Mouse (Mus musculus) 3134 (cell line): ENCODE measurements around the gene Cox5b.

Experiments
- DNase-seq: peaks from one replicate; pipeline ENCODE4 v3.0.0-alpha.2; 2011; ENCODE audit warnings: low spot score; ENCODE audit not compliant: insufficient read length; ENCODE audit errors: extremely low read depth

Cox5b gene

DNA sequence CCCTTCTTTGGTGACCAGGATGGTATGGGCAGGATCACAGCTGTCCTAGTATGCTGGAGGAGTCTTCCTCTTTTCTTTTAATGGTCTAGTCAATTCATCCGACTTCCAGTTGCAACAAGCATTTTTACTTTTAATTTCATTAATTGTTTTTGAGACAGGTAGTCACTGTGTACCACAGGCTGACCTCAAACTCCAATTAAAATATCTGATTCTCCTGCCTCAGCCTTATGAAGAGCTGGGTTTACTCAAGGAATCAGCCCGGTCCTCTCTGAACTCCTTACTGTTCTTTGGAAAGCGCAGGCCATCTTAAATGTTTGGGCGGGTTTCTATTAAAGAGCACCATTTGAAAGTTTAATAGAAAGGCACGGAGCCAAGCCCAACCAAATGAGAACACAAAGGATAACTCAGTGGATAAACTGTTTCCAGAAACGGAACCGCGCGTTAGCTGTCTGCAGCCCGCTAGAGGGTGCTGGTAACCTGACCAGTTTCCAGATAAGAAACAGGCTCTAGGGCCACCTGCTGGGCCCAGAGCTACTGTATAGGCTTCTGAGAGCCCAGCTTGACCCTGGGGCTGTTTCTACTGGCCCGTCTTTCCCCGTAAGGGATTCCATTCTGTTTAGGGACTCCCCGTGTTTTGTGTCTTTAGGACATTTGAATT, 7.3 kb upstream of the Cox5b start:
- no peak for DNase-seq

DNA sequence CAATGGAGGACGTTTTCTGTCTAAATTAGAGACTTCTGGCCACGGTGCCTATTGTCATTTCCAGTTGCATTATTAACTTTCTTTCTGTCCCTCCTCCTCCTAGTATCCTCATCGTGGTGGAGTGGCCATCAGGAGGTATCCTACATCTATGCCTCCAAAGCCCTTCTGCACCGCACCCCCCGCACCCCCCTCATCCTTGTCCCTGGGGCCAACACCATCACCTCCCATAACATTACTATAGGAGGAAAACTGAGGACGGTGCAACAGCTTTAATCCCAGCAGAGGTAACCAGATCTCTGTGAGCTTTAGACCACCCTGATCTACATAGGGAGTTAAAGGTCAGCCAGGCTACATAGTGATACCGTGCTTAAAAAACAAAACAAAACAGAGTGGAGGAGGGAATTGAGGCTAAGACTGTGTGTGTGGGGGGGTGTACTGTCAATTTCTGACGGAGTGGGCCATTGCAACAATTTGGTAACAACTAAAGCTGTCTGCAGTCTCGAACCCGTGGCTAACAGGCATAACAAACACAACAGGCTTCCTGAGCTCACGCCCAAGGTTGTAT, 496 bp upstream of the Cox5b start:
- DNase-seq, result no peak

DNA sequence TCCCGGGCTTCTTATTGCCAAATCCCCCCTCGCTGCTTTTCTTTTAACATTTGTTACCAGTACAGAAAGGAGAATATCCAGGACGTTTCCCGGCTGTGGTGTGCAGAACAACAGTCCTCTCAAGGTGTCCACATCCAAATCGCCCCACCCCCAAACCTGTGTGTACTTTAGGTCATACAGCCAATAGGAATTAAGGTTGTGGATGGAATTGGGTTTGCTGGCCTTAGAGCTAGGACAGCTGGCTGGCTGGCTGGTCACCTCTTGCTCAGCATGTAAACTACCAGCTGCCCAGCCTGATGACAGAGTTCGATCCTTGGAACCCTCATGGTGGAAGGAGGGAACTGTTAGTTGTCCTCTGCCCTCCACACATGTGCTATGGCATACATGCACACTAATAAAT, 3.6 kb downstream of the Cox5b start:
- DNase-seq, result no peak

DNA sequence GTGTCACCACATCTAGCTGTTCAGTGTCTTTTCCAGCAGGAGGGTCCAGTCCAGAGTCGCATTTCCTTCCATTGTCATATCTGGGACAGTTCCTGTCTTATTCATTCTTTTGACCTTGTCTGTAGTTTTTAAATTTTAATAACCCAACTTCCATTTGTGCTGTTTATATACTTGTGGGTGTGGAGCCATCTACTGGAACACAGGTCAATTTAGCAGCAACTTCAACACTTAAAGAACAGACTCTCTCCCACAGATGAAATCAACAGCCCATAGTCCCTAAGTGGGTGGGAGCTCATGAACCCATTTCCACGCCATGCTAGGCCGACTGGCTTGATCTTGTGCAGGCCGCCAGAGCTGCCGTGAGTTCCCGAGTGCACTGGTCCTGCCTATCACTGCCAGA, 5.2 kb downstream of the Cox5b start:
- no peak for DNase-seq

DNA sequence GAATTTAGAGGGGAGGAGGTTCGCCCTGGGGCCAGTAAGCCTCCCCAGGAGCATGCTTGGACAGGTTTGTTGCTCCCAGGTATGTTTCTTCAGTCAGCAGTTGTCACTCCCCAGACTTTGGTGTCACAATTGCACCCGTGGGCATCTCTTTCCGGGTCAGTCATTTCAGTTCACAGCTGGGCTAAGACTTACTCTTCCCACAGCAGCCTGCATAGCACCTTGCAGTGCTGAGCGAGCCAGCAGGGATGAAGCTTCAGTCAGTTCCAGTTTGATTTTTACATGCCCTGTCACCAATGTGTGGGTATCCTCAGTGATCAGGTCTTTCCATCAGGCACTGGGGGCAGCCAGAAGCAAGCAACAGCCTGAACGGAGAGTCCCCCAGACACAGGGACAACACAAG, 5.8 kb downstream of the Cox5b start:
- no peak for DNase-seq

DNA sequence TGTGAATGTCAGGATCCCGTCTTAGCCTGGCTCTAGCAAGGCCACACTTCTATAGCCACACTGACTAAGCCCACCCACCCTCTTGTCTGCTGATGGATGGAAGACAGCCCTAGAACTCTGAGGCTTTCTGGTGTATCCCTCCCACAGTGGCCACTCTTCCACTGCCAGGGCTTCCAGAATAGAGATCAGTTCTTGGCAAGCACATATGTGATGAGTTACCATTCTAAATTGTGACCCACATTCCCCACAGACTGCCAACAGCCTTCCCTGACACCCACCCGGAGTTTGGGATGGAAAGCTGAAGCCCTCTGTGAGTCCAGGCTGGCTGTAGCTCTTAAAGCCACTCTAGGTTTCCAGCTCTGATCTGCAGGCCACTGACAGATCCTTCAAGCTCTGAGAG, 15.9 kb downstream of the Cox5b start:
- no peak for DNase-seq

DNA sequence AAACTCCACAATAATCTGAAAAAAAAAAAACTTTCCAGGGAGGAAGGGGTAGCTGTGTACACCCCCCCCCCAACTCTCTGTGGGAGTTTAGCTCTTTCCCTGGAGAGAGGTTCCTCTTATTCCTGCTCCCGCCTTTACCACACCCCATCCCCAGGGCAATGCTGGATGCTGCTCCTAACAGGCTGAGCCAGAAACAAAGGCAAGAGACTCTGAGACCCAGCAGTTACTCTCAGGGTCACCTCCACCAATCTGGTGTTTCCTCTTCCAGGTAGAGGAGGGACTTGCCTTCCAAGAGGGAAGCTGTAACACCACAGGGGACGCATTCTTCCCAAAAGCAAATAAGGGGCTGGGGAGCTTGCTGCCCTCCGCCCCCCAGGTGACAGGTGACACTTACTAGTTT, 16.5 kb downstream of the Cox5b start:
- no peak for DNase-seq

DNA sequence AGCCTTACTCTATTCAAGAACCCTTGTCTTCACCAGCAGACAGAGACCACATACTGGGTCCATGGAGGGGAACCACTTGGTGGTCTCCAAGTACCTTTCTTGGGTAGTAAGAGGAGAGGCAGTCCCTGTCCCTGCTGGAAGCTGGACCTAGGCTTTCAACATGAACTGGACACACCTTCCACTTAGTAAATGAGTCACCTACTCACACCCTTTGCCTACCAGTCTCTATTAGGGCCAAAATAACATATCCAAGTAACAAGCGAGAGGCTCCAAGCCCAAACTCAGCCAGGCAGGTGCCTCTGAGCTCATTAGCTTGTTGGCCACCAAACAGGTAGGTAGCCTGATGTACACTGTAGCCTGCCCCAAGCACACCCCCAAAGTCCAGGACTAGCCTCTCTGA, 17.4 kb downstream of the Cox5b start:
- no peak for DNase-seq

DNA sequence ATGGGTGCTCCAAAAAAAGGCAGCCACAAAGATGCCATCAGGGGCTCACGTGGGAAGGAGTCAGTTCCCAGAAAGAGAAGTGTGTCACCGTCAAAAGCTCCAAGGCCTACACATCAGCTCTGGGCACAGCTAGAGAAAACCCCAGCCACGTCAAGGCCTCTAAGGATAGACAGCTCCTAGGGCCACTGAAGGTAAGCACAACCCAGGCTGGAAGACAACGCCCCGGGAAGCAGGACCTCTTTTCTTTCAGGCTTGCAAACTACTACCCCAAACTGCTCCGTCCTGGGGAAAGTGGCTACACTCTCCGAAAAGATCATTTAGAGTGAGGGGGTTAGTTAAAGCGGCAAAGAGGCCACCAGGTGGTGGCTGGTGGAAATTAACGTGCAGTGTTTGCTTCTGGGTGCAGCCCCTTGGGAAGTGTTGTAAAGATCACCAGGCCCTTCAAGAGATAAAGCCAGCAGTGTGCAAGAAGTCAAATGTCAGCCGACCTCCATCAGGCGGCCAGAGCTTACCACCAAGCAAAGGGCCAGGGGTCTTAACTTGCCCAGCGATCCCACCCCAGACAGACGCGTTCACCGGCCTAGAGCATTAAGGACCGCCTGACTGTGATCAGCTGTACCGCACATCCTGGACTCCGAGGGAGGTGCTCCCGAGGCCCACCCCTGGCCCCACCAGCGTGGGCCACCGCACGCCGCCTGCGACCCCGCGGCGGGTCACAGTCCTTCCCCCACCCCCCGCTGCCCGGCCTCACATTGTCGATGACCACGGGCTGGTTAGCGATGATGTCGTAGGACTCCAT, 18.0 kb downstream of the Cox5b start:
- DNase-seq, result no peak

DNA sequence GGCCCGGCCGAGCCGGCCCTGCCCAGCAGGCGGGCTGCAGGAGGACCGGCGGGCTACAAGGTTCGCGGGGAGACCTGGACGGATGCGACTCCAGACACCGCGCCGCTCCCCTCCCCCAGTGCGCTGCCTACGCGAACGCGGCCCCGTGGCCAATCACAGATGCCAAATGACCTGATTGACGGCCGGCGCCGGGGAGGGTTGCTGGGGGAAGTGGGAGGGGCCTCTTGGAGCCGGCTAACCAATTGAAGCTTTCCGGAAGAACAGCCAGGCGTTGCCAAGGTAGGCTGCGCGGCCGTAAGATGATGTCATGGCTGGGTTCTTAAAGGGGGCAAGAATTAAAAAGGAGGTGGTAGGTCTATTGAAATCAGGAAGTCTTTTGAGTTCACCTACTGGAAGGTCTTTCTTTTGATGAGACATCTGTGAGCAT, 18.6 kb downstream of the Cox5b start, which contains the start of gene 4933424G06Rik:
Gene 4933424G06Rik (plus strand): TSS at position 296 of the 427 bp plus-strand sequence.
- DNase-seq, result peak; percentile 98

DNA sequence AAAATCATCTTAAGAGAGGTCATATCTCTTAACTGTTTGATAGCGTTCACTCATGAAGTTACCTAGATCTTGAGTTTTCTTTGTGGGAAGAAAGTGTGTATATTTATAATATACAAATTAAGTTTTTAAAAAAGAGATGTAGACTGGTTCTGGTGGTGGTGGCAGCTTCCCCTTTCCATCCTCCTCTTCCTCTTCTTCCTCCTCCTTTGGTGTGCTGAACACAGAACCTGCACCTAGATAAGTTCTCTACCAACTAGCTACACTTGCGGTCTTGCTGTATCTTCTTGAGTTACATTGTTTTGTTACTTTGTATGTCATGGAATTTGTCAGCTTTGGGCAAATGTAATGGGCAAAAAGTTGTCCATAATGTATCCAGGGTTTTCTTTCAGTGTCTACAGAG, 19.9 kb downstream of the Cox5b start:
- no peak for DNase-seq

DNA sequence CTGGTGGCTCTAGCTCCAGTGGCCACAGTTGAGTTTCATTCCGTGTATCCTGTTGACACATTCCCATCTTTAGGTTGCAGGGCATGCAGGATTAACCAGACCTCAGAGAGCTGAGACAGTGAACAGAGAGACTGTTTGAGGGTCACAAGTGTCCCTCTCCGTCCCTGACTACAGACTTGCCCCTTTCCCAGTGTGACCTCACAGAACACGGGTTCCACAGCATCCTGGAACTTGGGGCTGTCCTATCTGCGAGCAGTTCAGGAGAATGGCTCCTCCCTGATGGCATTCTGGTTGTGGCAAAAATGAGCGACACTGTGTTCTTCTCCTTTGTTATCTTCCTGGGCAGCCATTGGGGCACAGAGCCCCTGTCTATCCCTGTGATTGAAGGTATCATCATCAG, 23.1 kb downstream of the Cox5b start, which contains the start of gene Actr1b:
Gene Actr1b (minus strand): TSS at position 112 of the 400 bp plus-strand sequence.
- DNase-seq, result no peak

DNA sequence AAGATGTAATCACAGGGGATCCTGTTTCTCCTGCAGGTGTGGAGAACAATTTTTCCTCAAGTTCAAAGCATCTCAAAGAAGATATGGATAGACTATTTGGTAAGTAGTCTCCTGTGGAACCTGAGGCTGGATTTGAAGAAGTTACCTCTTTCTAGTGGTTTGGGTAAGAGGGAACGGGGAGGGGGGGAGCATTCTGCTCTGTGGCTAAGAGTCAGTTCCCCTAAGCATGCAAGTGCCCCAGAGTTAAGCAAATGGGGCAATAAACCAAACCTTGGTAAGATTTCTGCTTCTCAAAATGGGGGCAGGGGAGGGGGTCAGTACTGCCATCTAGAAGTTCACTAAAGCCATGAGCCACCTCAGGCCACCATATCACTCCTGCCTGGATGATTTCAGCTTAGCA, 27.5 kb downstream of the Cox5b start:
- DNase-seq, result no peak

DNA sequence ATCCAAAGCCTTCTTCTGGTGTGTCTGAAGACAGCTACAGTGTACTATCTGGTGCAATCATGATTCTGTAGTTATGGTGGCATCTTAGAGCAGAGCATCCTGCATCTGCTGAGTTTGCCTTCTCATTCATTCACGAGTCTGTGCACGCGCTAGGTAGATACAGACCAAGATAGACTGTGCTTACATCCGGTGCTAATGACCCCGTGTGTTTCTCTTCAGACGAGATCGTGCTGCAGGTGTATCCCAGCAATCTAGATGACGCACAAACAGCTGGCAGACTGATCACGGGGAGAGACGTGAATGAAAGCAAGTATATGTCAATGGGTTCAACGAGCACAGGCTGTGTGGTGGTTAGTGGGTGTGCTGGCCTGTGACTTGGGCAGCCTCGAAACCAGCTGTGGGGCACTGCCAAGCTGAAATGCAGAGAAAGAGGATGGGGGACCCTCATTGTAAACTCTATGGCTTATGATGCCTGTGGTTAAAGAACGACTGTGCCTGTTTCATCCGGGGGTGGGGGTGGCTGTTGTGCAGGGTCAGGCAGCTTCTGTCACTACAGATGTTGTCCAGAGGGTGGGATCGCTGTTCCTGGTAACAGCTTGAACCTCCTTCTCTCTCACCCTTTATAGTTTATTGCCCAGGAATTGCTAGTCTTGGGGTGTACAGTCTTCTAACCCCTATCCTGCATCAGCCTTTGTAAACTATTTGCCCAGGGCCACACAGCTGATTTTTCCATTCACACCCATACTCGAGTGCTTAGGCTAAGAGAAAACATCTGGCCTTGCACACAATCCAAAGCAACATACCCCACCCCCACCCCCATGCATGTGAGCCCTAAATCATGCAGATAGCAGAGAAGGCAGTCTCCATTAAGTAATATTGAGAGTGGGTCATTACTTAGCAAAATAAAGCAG, 32.2 kb downstream of the Cox5b start:
- DNase-seq, result no peak

DNA sequence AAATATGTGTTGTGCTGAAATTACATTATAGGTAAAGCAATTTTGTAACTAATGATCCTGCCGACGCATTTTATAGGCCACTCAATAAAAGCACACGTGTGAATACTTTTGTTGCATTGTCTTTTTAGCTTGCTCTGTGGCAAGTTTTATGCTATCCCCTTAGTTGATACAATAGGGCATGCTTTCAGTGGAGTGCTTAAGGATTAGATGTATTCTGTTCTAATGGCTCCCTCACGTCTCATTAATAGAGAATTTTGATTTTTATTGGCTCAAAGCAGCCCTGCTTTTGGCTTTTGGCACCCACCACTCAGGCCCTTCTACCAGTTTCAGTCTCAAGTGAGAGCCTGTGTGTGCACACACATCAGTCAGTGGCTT, 32.8 kb downstream of the Cox5b start:
- no peak for DNase-seq

DNA sequence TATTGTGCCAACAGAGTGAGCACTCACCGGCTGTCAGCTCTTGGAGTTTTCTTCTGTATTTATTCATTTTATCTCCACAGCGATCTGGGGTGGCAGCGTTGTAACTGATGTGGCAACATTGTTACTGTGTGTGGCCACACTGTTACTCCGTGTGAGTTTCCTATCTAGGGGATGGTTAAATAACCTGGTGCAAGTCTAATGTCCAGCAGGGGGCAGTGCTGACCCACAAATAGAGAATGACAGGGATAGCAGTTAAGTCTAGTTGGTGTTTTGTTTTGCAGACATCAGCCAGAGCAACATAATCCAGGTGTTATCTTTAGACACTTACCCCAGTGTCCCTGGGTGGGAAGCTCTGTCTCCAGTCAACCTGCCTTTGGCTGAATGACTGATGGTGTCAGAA, 46.1 kb downstream of the Cox5b start:
- no peak for DNase-seq

DNA sequence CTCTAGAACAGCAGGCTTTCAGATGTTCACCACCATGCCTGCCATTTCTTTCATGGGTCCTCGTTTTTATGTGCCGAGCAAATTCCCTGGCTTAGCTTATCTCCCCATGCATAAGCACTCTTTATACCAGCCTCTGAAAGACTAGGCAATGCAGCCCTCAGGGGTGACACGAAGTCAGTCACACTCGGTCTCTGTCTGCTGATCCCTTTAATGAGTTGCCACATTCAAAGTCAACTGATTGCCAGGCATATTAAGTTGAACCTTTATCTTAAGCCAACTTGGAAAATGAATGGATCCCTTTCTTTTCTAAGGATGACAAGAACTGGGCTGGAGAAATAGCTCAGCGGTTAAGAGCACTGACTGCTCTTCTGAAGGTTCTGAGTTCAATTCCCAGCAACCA, 48.0 kb downstream of the Cox5b start:
- DNase-seq, result no peak

DNA sequence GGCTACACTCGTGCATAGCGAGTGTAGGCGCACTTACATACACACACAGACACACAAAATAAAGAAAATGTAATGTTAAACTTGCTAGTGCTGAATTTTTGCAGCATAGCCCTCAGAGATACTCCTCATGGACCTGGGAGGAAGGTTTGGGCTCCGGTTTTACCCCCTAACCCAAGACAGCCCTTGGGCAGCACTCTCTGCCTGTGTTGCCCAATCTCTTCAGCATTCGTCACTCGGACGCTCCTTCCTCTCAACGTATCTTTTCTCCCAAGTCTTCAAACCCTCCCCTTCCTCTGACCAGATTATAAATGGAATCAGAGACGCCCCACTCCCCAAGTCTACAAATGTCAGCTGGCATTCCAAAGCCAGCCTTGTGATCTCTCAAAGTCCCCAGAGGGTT, 51.8 kb downstream of the Cox5b start:
- DNase-seq, result no peak
